Comparison of ENCODE assay signal across 8 mouse cellular contexts in the genomic region with DNA sequence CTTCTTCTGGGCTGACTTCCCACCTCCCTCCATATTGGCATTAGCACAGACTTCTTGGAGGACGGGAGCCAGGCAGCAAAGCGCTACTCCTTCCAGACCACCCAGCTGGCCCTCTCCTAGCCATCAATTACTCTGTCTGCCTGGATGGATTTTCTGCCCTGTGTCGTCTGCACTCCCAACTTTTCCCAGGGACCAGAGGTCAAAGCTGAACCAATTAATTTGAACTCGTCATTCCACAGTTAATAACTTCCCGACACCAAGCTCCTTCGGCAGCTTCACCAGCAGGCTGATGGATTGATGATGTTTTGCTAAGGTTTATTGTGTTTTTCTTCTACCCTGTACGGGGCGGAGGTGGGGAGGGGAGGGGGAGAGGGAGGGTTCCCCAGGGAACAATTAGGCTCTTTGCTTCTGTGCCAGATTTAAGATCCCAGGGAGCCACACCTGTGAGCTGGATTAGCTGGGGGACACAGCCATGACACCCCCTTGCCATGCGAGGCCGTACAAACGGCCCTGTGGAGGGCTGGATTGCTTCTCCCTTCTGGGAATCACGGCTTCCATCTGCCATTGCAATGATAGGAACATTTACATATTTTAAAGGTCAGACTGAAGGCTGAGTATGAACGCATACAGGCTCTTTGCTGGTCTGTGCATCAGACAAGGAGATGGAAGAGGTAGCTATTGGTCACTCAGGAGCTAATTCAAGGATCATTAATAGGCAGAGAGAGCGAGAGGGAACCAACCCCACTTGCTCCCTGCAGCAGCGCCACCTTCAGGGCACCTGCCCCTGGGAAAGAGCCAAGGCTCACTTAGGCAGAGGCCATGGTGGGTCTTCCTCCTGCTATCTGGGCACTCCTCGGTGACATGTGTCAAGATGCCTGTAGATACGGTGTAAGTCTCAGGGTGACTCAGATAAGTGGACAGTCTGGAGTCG.
DNase-seq lines count a peak whose midpoint lies in the region; ATAC-seq and TF ChIP-seq lines count a peak whose summit lies in the region.
"Had no signal": no experiment of that assay in that cellular context is flagged by ENCODE, and none has a peak within 500 bp of the region (broad histone marks: within the 10 kb centered on the region; RNA-seq: fewer than 3 reads in every experiment).

No protein-coding gene starts in this region.

- 0 out of 2 replicates have a peak, but pooled peaks have one; percentile 10 for TF ChIP-seq CTCF in liver, postnatal 0 days (IDR thresholded peaks at IDR 0.05; ENCODE audit: low read depth)
- TF ChIP-seq CTCF in hindbrain, postnatal 0 days (IDR thresholded peaks at IDR 0.05; ENCODE audit: low read depth), result peak; percentile 68

- H3K27ac ChIP-seq in liver, postnatal 0 days (ENCODE audit: low read depth), result no peak overlapping the region
- no peak overlapping the region for H3K27ac ChIP-seq in liver, embryonic 11.5 days (ENCODE audit: low read depth, low read length)
- no peak overlapping the region for H3K27ac ChIP-seq in embryonic facial prominence, embryonic 11.5 days (replicated peaks; ENCODE audit: low read depth, low read length)
- no peak overlapping the region for H3K27ac ChIP-seq in hindbrain, postnatal 0 days
- H3K27ac ChIP-seq: lung, embryonic 15.5 days had no signal

- no peaks in the 10 kb centered on the region for H3K27me3 ChIP-seq in liver, postnatal 0 days (ENCODE audit: insufficient read depth, low read length)
- no peaks in the 10 kb centered on the region for H3K27me3 ChIP-seq in liver, embryonic 11.5 days (replicated peaks; ENCODE audit: control insufficient read depth, insufficient read depth, low read length)
- H3K27me3 ChIP-seq in embryonic facial prominence, embryonic 11.5 days (ENCODE audit: control insufficient read depth, insufficient read depth, low read length), result no peaks in the 10 kb centered on the region
- H3K27me3 ChIP-seq in hindbrain, postnatal 0 days (ENCODE audit: insufficient read depth, low read length), result no peaks in the 10 kb centered on the region
- H3K27me3 ChIP-seq: lung, embryonic 15.5 days had no signal

- no peak for DNase-seq in liver, postnatal 0 days
- no peak for DNase-seq in liver, embryonic 11.5 days (ENCODE audit: low spot score)
- peak; percentile 52 for DNase-seq in embryonic facial prominence, embryonic 11.5 days (ENCODE audit: low spot score)
- peak; percentile 60 for DNase-seq in hindbrain, postnatal 0 days (ENCODE audit: low spot score)
- DNase-seq in retina, postnatal 1 day, result peak; percentile 46
- DNase-seq in left cerebral cortex, adult 8-10 months (ENCODE audit: low spot score in 2 of 2), result no peak
- DNase-seq in lung, postnatal 25 days (ENCODE audit: low spot score), result no peak

- no peak overlapping the region for H3K9ac ChIP-seq in liver, postnatal 0 days (replicated peaks)
- no peak overlapping the region for H3K9ac ChIP-seq in liver, embryonic 11.5 days (ENCODE audit: low read depth, low read length)
- no peak overlapping the region for H3K9ac ChIP-seq in embryonic facial prominence, embryonic 11.5 days (replicated peaks; ENCODE audit: low read length)
- no peak overlapping the region for H3K9ac ChIP-seq in hindbrain, postnatal 0 days (replicated peaks; ENCODE audit: low read length)
- H3K9ac ChIP-seq: lung, embryonic 15.5 days had no signal

- ATAC-seq in liver, postnatal 0 days, result no peak
- no peak for ATAC-seq in liver, embryonic 11.5 days (replicated peaks; ENCODE audit: low FRiP score)
- peak; percentile 40; the same call in 1 of the 2 replicates for ATAC-seq in embryonic facial prominence, embryonic 11.5 days (replicated peaks; ENCODE audit: insufficient number of reproducible peaks, low FRiP score, low TSS enrichment, low read depth)
- ATAC-seq in hindbrain, postnatal 0 days, result peak; percentile 35; the same call in 1 of the 2 replicates

- no peak overlapping the region for H3K4me3 ChIP-seq in liver, postnatal 0 days (ENCODE audit: low read depth, low read length)
- H3K4me3 ChIP-seq in liver, embryonic 11.5 days (ENCODE audit: low read depth, low read length), result no peak overlapping the region
- no peak overlapping the region for H3K4me3 ChIP-seq in embryonic facial prominence, embryonic 11.5 days (ENCODE audit: low read depth, low read length)
- H3K4me3 ChIP-seq in hindbrain, postnatal 0 days (ENCODE audit: low read length), result no peak overlapping the region
- H3K4me3 ChIP-seq: lung, embryonic 15.5 days had no signal

- 42% methylated on average over 18 of the region's 18 CpGs for WGBS in liver, postnatal 0 days (ENCODE audit: insufficient replicate concordance)
- 49% methylated on average over 18 of the region's 18 CpGs for WGBS in liver, embryonic 11.5 days
- WGBS in embryonic facial prominence, embryonic 11.5 days, result 27% methylated on average over 18 of the region's 18 CpGs
- 25% methylated on average over 18 of the region's 18 CpGs for WGBS in hindbrain, postnatal 0 days

- H3K4me1 ChIP-seq in liver, postnatal 0 days (ENCODE audit: insufficient read depth), result no peaks in the 10 kb centered on the region
- no peaks in the 10 kb centered on the region for H3K4me1 ChIP-seq in liver, embryonic 11.5 days (replicated peaks; ENCODE audit: control insufficient read depth, insufficient read depth, low read length)
- no peaks in the 10 kb centered on the region for H3K4me1 ChIP-seq in embryonic facial prominence, embryonic 11.5 days (ENCODE audit: control insufficient read depth, insufficient read depth, low read length)
- H3K4me1 ChIP-seq in hindbrain, postnatal 0 days (ENCODE audit: insufficient read depth, low read length), result peaks cover 26% of the 10 kb centered on the region
- H3K4me1 ChIP-seq: lung, embryonic 15.5 days had no signal

- no peaks in the 10 kb centered on the region for H3K9me3 ChIP-seq in liver, postnatal 0 days (ENCODE audit: low read length)
- H3K9me3 ChIP-seq in liver, embryonic 11.5 days (ENCODE audit: control insufficient read depth, low read length), result no peaks in the 10 kb centered on the region
- no peaks in the 10 kb centered on the region for H3K9me3 ChIP-seq in embryonic facial prominence, embryonic 11.5 days (replicated peaks; ENCODE audit: control insufficient read depth, low read length)
- H3K9me3 ChIP-seq in hindbrain, postnatal 0 days (ENCODE audit: low read length), result no peaks in the 10 kb centered on the region
- H3K9me3 ChIP-seq: lung, embryonic 15.5 days had no signal

- no peak for TF ChIP-seq EP300 in liver, postnatal 0 days (IDR thresholded peaks at IDR 0.05; ENCODE audit: low read depth)

- no peaks in the 10 kb centered on the region for H3K36me3 ChIP-seq in liver, postnatal 0 days (replicated peaks; ENCODE audit: insufficient read depth, low read length)
- no peaks in the 10 kb centered on the region for H3K36me3 ChIP-seq in liver, embryonic 11.5 days (ENCODE audit: control insufficient read depth, insufficient read depth, low read length)
- no peaks in the 10 kb centered on the region for H3K36me3 ChIP-seq in embryonic facial prominence, embryonic 11.5 days (replicated peaks; ENCODE audit: control insufficient read depth, insufficient read depth, low read depth, low read length)
- H3K36me3 ChIP-seq in hindbrain, postnatal 0 days (ENCODE audit: insufficient read depth, low read length), result no peaks in the 10 kb centered on the region
- H3K36me3 ChIP-seq: lung, embryonic 15.5 days had no signal

- H3K4me2 ChIP-seq in liver, postnatal 0 days (ENCODE audit: low read depth, low read length), result no peak overlapping the region
- no peak overlapping the region for H3K4me2 ChIP-seq in liver, embryonic 11.5 days
- H3K4me2 ChIP-seq in embryonic facial prominence, embryonic 11.5 days (ENCODE audit: low read depth, low read length), result no peak overlapping the region
- no peak overlapping the region for H3K4me2 ChIP-seq in hindbrain, postnatal 0 days (ENCODE audit: low read depth, low read length)
- H3K4me2 ChIP-seq: lung, embryonic 15.5 days had no signal

Comparison
In these comparisons a context has a peak if more than half of its experiments do, and no peak if none do; other contexts are left out.
1. ATAC-seq: peak in embryonic facial prominence, embryonic 11.5 days (single experiment) and hindbrain, postnatal 0 days (single experiment); none in liver, postnatal 0 days (single experiment) and liver, embryonic 11.5 days (single experiment).
2. DNase-seq: peak in embryonic facial prominence, embryonic 11.5 days (single experiment), hindbrain, postnatal 0 days (single experiment) and retina, postnatal 1 day (single experiment); none in liver, postnatal 0 days (single experiment), liver, embryonic 11.5 days (single experiment), left cerebral cortex, adult 8-10 months (0 of 2) and lung, postnatal 25 days (single experiment).